Mouse (Mus musculus) hindbrain, embryonic 16.5 days (tissue): ENCODE measurements at regions not wholly inside any gene's neighbourhood (a gene's known extent, or its start where the extent isn't known, plus 50 kb on each side); places are given as distances from the start of the nearest gene placed in this dataset.

Experiments
- ATAC-seq: fragments of 200-750 bp; cut with Nextera tagmentation; 2 replicates; pipeline ENCODE4 v1.8.0; 2017; ENCODE audit warnings: moderate TSS enrichment, moderate library complexity
- H3K27ac ChIP-seq: fragments of 300-500 bp; sonication (generic); 2 replicates; pipeline ENCODE4 v1.5.1; 2014; ENCODE audit warnings: low read depth, mild to moderate bottlenecking, control low read depth, low read length, moderate library complexity
- H3K27me3 ChIP-seq: fragments of 300-500 bp; sonication (generic); replicated peaks from 2 replicates; pipeline ENCODE4 v1.6.1; 2014; ENCODE audit warnings: low read length; ENCODE audit not compliant: control insufficient read depth, insufficient read depth
- H3K36me3 ChIP-seq: fragments of 300-500 bp; sonication (generic); 2 replicates; pipeline ENCODE4 v1.6.1; 2014; ENCODE audit warnings: mild to moderate bottlenecking, low read length, moderate library complexity, mixed read lengths; ENCODE audit not compliant: control insufficient read depth, insufficient read depth
- H3K4me1 ChIP-seq: fragments of 300-500 bp; sonication (generic); 2 replicates; pipeline ENCODE4 v1.6.1; 2014; ENCODE audit warnings: low read depth, low read length; ENCODE audit not compliant: control insufficient read depth, insufficient read depth
- H3K4me2 ChIP-seq: fragments of 300-500 bp; sonication (generic); 2 replicates; pipeline ENCODE4 v1.6.1; 2014; ENCODE audit warnings: mild to moderate bottlenecking, low read length, control low read depth, moderate library complexity
- H3K4me3 ChIP-seq: fragments of 300-500 bp; sonication (generic); 2 replicates; pipeline ENCODE4 v1.5.1; 2014; ENCODE audit warnings: mild to moderate bottlenecking, low read length, control low read depth, moderate library complexity
- H3K9ac ChIP-seq: fragments of 300-500 bp; sonication (generic); 2 replicates; pipeline ENCODE4 v1.6.1; 2014; ENCODE audit warnings: low read depth, mild to moderate bottlenecking, control low read depth, low read length, moderate library complexity
- H3K9me3 ChIP-seq: fragments of 300-500 bp; sonication (generic); 2 replicates; pipeline ENCODE4 v1.6.1; 2014; ENCODE audit warnings: mild to moderate bottlenecking, low read length, moderate library complexity; ENCODE audit not compliant: control insufficient read depth
- WGBS: fragments of 180-500 bp; shearing (Covaris S2); extraction: QIAGEN DNeasy Blood & Tissue Kit; methylation state at CpG from one replicate; pipeline ENCODE4 v1.1.7; 2014; 5-methylcytosine and 5-hydroxymethylcytosine counted together

DNA sequence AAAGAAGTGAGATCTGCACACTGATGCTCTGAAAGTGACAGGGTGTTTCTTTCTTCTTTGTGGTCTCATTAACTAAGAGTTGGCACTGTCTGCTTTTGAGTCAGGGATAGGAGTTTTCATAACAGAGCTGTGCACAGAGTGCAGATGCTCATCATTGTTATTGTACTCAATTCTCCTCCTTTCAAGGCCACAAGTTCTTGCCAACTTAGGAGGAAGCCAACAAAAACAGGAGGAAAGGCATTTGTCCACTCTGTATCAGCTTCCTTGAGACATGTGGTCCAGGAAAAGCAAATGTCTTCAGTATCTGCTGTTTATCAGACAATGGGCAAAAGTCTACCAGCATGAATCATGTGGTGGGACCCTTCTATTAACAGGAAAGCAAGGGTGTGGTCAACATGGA, 345.1 kb downstream of the Fam181b start:
- H3K9ac ChIP-seq, result no peak overlapping the region
- H3K4me3 ChIP-seq, result no peak overlapping the region
- H3K27me3 ChIP-seq, result no peaks in the 10 kb centered on the region
- no peak overlapping the region for H3K27ac ChIP-seq
- H3K36me3 ChIP-seq, result no peaks in the 10 kb centered on the region
- ATAC-seq, result no peak
- no peak overlapping the region for H3K4me2 ChIP-seq
- H3K9me3 ChIP-seq, result no peaks in the 10 kb centered on the region
- no peaks in the 10 kb centered on the region for H3K4me1 ChIP-seq

DNA sequence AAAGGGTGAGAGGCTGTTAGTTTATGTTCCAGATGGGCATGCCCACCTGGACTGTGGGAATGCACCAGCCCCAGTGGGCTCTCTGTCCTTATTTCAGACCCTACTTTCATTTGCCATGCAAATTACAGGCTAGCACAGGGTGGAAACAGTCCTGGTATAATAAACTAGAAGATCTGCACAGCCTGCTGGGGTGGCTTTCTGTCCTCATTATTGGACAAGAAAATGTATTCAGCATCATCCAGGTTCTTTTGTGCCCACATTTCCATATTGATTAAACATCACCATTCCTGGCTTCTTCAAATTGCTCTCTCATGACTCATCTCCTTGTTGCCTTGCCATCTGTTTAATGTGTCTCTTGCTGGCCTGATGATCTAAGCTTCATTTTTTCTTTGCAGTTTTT, 355.4 kb downstream of the Fam181b start:
- Histone ChIP-seq H3K9ac (no peak overlapping the region), H3K4me3 (no peak overlapping the region), H3K27ac (no peak overlapping the region), H3K4me2 (no peak overlapping the region), H3K9me3 (no peaks in the 10 kb centered on the region), H3K4me1 (no peaks in the 10 kb centered on the region), H3K27me3 (no peaks in the 10 kb centered on the region), H3K36me3 (no peaks in the 10 kb centered on the region)
- ATAC-seq, result no peak

DNA sequence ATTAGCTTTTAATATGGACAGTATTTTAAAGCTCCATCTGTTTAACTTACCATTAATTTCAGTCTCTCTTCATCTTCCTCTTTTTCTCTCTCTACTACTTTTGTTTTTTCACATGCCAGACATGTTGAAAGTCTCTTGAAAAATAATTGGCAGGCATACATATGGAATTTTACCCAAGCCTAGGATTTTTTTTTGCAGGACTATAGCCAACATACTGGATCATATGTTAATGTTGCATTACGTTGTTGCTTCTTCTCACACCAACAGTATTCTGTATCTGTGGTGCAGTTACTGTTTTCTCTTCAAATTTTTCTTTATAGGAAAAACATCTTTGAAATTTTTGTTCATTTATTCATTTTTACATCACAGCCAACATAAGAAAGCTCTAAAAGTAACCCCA, 374.4 kb downstream of the Fam181b start:
- no peak overlapping the region for H3K27ac ChIP-seq
- H3K4me1 ChIP-seq, result no peaks in the 10 kb centered on the region
- H3K36me3 ChIP-seq, result no peaks in the 10 kb centered on the region
- H3K4me2 ChIP-seq, result no peak overlapping the region
- no peaks in the 10 kb centered on the region for H3K27me3 ChIP-seq
- no peaks in the 10 kb centered on the region for H3K9me3 ChIP-seq
- 85% methylated on average over 1 of the region's 1 CpGs for WGBS
- H3K4me3 ChIP-seq, result no peak overlapping the region
- ATAC-seq, result no peak
- no peak overlapping the region for H3K9ac ChIP-seq

DNA sequence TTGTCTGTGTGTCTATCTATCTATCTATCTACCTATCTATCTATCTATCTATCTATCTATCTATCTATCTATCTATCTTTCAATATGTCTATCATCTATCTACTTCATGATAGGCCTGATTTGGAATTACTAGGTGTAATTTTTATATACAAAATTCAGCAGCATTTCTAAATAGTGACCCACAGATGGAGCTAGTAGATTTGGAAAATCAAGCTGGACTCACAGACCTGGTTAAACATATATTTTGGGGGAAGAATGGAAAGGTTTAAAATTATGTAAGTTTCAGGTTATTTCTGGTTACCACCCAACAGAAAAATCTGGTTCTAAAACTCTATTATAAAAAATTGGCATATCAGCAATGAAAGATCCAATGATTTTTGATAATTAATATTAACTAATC, 383.7 kb downstream of the Fam181b start:
- ATAC-seq, result no peak
- Histone ChIP-seq H3K27ac (no peak overlapping the region), H3K4me2 (no peak overlapping the region), H3K9me3 (no peaks in the 10 kb centered on the region), H3K9ac (no peak overlapping the region), H3K4me3 (no peak overlapping the region), H3K4me1 (no peaks in the 10 kb centered on the region), H3K27me3 (no peaks in the 10 kb centered on the region), H3K36me3 (no peaks in the 10 kb centered on the region)

DNA sequence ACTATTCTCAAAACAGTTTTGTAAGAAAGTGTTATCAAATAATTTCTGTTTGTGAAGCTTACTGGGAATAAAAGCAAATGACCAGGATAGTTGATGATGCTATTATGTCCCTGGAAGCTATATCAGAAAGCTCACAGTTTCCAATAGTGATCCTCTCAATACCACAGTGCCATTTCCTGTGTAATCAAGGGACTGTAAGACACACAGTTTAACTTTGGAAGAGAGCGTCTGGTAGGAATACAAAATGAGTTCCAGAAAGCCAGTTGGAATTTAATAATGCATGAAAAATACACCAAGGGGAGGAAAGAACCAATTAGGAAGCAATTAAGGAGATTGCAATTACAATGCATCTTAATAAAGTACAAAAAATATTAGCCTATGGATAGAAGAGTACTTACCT, 393.7 kb downstream of the Fam181b start:
- H3K4me2 ChIP-seq, result no peak overlapping the region
- no peaks in the 10 kb centered on the region for H3K36me3 ChIP-seq
- no peaks in the 10 kb centered on the region for H3K9me3 ChIP-seq
- no peak overlapping the region for H3K27ac ChIP-seq
- 35% methylated on average over 1 of the region's 1 CpGs for WGBS
- ATAC-seq, result no peak
- no peaks in the 10 kb centered on the region for H3K27me3 ChIP-seq
- H3K4me3 ChIP-seq, result no peak overlapping the region
- no peaks in the 10 kb centered on the region for H3K4me1 ChIP-seq
- no peak overlapping the region for H3K9ac ChIP-seq

DNA sequence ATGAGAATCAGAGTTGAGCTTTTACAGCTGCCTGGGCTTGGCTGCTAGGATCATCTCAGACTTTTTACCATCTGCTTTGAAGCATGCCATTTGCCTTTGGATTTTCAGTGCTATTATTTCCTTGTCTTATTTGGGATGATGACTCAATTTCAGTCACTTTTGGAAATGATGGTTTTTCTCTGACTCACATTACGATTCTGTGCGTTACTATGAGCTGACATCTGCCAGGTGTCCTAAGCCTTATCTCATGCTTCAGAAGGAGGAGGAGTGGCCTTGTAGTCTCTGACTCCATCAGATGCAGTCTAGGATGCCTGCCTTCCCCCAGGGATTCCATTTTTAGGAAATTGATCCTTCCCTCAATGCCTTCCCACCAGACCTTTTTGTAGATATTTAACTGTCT, 431.0 kb downstream of the Fam181b start:
- Histone ChIP-seq H3K4me1 (no peaks in the 10 kb centered on the region), H3K4me3 (no peak overlapping the region), H3K9me3 (no peaks in the 10 kb centered on the region), H3K36me3 (no peaks in the 10 kb centered on the region), H3K27me3 (no peaks in the 10 kb centered on the region), H3K9ac (no peak overlapping the region), H3K4me2 (no peak overlapping the region), H3K27ac (no peak overlapping the region)
- 85% methylated on average over 2 of the region's 2 CpGs for WGBS
- ATAC-seq, result no peak

DNA sequence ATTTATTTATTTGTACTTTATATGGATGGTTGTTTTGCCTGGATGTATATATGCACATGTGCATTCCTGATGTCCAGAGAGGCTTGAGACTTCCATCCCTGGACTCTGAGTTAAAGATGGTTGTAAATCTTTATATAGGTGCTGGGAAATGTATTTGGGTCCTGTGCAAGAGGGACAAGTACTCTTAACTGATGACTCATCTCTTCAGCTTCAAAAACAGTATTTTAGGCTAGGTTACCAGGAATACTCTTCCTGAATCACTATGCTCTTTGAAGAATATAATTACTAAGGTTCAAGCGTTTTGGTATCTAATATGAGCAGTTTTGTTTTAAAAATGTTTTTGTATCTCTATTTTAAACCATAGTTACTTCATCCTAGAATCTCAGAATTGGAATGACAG, 431.6 kb downstream of the Fam181b start:
- H3K36me3 ChIP-seq, result no peaks in the 10 kb centered on the region
- no peaks in the 10 kb centered on the region for H3K27me3 ChIP-seq
- H3K27ac ChIP-seq, result no peak overlapping the region
- no peaks in the 10 kb centered on the region for H3K4me1 ChIP-seq
- H3K9ac ChIP-seq, result no peak overlapping the region
- H3K9me3 ChIP-seq, result no peaks in the 10 kb centered on the region
- H3K4me2 ChIP-seq, result no peak overlapping the region
- ATAC-seq, result no peak
- WGBS, result 75% methylated on average over 1 of the region's 1 CpGs
- H3K4me3 ChIP-seq, result no peak overlapping the region

DNA sequence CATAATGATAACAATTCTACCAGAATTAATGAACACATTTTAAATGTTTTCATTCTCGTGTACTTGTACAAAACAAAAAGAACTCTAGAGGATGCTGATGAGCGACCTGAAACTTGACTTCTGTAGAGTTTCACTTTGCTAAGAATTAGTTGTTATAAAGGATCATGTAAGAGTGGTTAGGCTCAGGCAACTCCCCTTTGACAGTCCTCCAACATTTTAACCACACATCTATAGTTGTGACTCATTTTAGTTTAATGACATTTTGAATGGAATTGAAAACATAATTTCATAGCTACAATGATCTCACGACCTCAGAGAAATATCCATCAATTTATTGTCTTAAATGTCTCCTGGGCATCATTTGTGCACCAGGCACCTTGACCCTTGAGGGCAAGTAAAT, 479.5 kb downstream of the Fam181b start:
- H3K9me3 ChIP-seq, result no peaks in the 10 kb centered on the region
- no peak overlapping the region for H3K9ac ChIP-seq
- no peak overlapping the region for H3K4me2 ChIP-seq
- H3K4me3 ChIP-seq, result no peak overlapping the region
- H3K36me3 ChIP-seq, result no peaks in the 10 kb centered on the region
- H3K27ac ChIP-seq, result no peak overlapping the region
- 80% methylated on average over 3 of the region's 3 CpGs for WGBS
- H3K4me1 ChIP-seq, result no peaks in the 10 kb centered on the region
- no peak for ATAC-seq
- no peaks in the 10 kb centered on the region for H3K27me3 ChIP-seq

DNA sequence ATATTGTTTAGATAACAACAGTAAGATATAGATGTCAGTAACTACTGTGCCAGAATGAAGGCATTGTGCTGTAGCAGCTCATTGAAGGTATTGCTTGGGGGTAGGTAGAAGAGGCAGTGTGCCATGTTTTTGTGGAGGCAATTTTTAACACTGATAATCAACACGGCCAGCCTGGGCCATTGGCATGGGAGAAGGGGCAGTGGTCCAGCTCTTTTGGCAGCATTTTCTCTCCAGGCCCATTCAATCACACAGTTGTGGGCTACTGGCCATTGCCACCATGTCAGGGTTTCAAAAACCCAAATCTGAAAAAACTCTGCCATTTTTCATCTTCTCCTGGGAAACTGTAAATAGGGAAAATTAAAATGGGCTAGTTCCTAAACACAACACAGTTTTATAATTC, 497.9 kb downstream of the Fam181b start:
- no peak overlapping the region for H3K9ac ChIP-seq
- H3K36me3 ChIP-seq, result no peaks in the 10 kb centered on the region
- no peak overlapping the region for H3K27ac ChIP-seq
- no peak overlapping the region for H3K4me3 ChIP-seq
- H3K27me3 ChIP-seq, result no peaks in the 10 kb centered on the region
- WGBS, result 57% methylated on average over 1 of the region's 1 CpGs
- H3K4me1 ChIP-seq, result no peaks in the 10 kb centered on the region
- no peak overlapping the region for H3K4me2 ChIP-seq
- 0 out of 2 replicates have a peak, but pooled peaks have one; percentile 56 for ATAC-seq
- no peaks in the 10 kb centered on the region for H3K9me3 ChIP-seq

DNA sequence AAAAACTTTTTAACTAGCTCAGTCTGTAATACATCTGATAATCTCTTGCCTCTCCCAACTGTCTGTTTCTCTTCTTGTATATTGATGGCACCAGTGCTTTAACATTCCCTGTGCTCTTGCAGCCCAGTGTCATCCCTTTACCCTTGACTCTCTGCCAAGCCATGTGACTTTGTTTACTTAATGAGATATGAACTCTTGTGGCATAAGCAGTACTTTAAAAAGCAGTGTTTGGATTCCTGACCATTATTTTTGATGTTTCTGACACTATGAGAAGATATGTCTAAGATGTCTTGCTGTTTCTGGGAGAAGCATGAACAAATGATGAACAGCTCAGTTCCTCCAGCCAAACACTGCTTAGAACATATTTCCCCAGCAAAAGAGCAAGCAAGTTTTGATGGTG, 507.5 kb downstream of the Fam181b start:
- no peak overlapping the region for H3K9ac ChIP-seq

More for the DNA sequence above, 507.5 kb downstream of the Fam181b start:
- no peaks in the 10 kb centered on the region for H3K36me3 ChIP-seq
- no peak overlapping the region for H3K4me2 ChIP-seq
- no peaks in the 10 kb centered on the region for H3K4me1 ChIP-seq
- H3K27me3 ChIP-seq, result no peaks in the 10 kb centered on the region
- no peaks in the 10 kb centered on the region for H3K9me3 ChIP-seq
- ATAC-seq, result no peak
- H3K4me3 ChIP-seq, result no peak overlapping the region
- H3K27ac ChIP-seq, result no peak overlapping the region
